Comparison of ENCODE assay signal across 7 mouse cellular contexts in the genomic region with DNA sequence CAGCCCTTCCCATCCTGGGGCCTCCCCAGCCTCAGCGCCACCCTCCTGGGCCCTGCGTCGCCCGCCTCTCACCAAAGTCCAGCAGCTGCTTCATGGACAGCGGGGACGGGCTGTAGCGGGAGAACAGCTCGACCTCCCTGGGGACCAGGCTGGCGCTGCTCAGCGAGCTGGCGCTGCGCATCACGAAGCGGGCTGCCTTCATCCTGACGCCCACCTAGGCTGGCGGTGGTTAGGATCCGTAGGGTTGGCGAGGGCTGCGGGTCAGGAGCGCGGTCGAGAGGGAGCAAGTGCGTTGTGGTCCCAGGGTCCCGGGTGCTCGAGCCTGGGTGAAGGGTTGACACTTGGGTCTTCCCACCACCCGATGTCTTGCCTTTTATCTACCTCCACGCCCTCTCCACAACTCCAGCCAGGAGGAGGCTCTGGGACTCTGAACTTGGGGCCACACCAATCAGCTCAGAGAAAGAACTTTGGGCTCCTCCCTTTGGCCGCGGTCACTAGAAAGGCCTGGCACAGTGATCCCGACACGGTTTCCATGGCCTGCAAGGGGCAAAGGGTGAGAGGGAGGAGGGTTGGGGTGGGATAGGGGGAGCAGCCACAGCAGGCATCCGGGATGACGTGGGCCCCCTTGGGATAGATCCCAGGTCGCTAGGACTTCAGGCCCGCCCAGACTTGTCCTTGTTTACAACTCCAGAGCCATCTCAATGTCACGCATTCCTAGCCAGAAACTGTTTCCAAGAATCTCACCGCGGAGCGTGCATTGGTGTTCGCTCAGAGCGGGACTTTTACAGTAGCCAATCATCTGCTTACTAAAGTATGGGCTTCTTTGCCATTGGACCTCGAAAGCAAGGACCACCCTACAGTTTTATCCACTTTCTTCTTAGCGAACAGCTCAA. TPM values are rescaled to one million over a fixed set of nuclear protein-coding genes. Genes with fewer than 3 reads are reported as not detected.
DNase-seq lines count a peak whose midpoint lies in the region; ATAC-seq and TF ChIP-seq lines count a peak whose summit lies in the region.

A gene (minus strand): TSS at position 349 of the 893 bp plus-strand sequence.

- 5% methylated on average over 43 of the region's 43 CpGs for WGBS in bone marrow, adult 2 months
- WGBS in embryonic facial prominence, embryonic 11.5 days: 1% methylated on average over 43 of the region's 43 CpGs
- WGBS in intestine, postnatal 0 days: 2% methylated on average over 43 of the region's 43 CpGs

- H3K9me3 ChIP-seq in embryonic facial prominence, embryonic 11.5 days (replicated peaks; ENCODE audit: control insufficient read depth, low read length): no peaks in the 10 kb centered on the region
- no peaks in the 10 kb centered on the region for H3K9me3 ChIP-seq in intestine, postnatal 0 days (ENCODE audit: control insufficient read depth)

- no peaks in the 10 kb centered on the region for H3K27me3 ChIP-seq in embryonic facial prominence, embryonic 11.5 days (ENCODE audit: control insufficient read depth, insufficient read depth, low read length)
- no peaks in the 10 kb centered on the region for H3K27me3 ChIP-seq in intestine, postnatal 0 days (replicated peaks; ENCODE audit: control insufficient read depth, insufficient read depth, low read length)

- H3K4me3 ChIP-seq in bone marrow, adult 2 months (replicated peaks; ENCODE audit: control insufficient read depth, low read depth, low read length): peak within 1 kb of the TSS; percentile 18
- H3K4me3 ChIP-seq in embryonic facial prominence, embryonic 11.5 days (ENCODE audit: low read depth, low read length): peak within 1 kb of the TSS; percentile 46
- peak within 1 kb of the TSS; percentile 62 for H3K4me3 ChIP-seq in intestine, postnatal 0 days (ENCODE audit: low read depth, low read length)

- no peak for TF ChIP-seq CTCF in bone marrow, adult 2 months (IDR thresholded peaks at IDR 0.05; ENCODE audit: control insufficient read depth, insufficient read depth, low read length)
- TF ChIP-seq CTCF in intestine, postnatal 0 days (IDR thresholded peaks at IDR 0.05; ENCODE audit: low read depth): no peak; the same call in 1 of the 2 replicates

- H3K4me2 ChIP-seq in embryonic facial prominence, embryonic 11.5 days (ENCODE audit: low read depth, low read length): peak within 1 kb of the TSS; percentile 95
- H3K4me2 ChIP-seq in intestine, postnatal 0 days (replicated peaks; ENCODE audit: low read depth): peak within 1 kb of the TSS; percentile 82

- peak; percentile 84 for ATAC-seq in embryonic facial prominence, embryonic 11.5 days (replicated peaks; ENCODE audit: insufficient number of reproducible peaks, low FRiP score, low TSS enrichment, low read depth)
- peak; percentile 14; the same call in 1 of the 2 replicates for ATAC-seq in granulocyte monocyte progenitor cell, adult 5-6 weeks (replicated peaks; ENCODE audit: poor library complexity, severe bottlenecking)
- peak; percentile 98 for ATAC-seq in intestine, postnatal 0 days

- peak; percentile 80 for DNase-seq in embryonic facial prominence, embryonic 11.5 days (ENCODE audit: low spot score)
- peak; percentile 72 to 87 for DNase-seq in left cerebral cortex, postnatal 14 days (ENCODE audit: low spot score in 2 of 2)
- DNase-seq in mesoderm, embryonic 11.5 days (ENCODE audit: low read depth, low spot score): peak; percentile 78
- DNase-seq in spleen, postnatal 36 days (ENCODE audit: low spot score in 2 of 2): peak; percentile 35 to 42

- intact Hi-C loops in left cerebral cortex, postnatal 14 days (cut with DNase I): loop anchor here (10.0 kb wide), 1 partner anchor 81 kb away; no protein-coding TSS in a partner anchor

- TF ChIP-seq POLR2A in bone marrow, adult 2 months (IDR thresholded peaks at IDR 0.05; ENCODE audit: borderline replicate concordance, control insufficient read depth, low read depth, low read length): no peak

- H3K4me1 ChIP-seq in bone marrow, adult 2 months (ENCODE audit: control insufficient read depth, insufficient read depth, low read length): no peaks in the 10 kb centered on the region
- no peaks in the 10 kb centered on the region for H3K4me1 ChIP-seq in embryonic facial prominence, embryonic 11.5 days (ENCODE audit: control insufficient read depth, insufficient read depth, low read length)
- H3K4me1 ChIP-seq in intestine, postnatal 0 days (replicated peaks; ENCODE audit: control insufficient read depth, insufficient read depth, low read length): no peaks in the 10 kb centered on the region

- H3K9ac ChIP-seq in embryonic facial prominence, embryonic 11.5 days (replicated peaks; ENCODE audit: low read length): peak within 1 kb of the TSS; percentile 46
- H3K9ac ChIP-seq in intestine, postnatal 0 days (ENCODE audit: low read depth, low read length): peak within 1 kb of the TSS; percentile 60

- H3K27ac ChIP-seq in bone marrow, adult 2 months (ENCODE audit: control insufficient read depth, insufficient read depth, low read depth, low read length, poor library complexity): no peak within 1 kb of the TSS
- H3K27ac ChIP-seq in embryonic facial prominence, embryonic 11.5 days (replicated peaks; ENCODE audit: low read depth, low read length): no peak within 1 kb of the TSS
- peak within 1 kb of the TSS; percentile 81 for H3K27ac ChIP-seq in intestine, postnatal 0 days (ENCODE audit: low read depth, low read length)

- no peaks in the 10 kb centered on the region for H3K36me3 ChIP-seq in embryonic facial prominence, embryonic 11.5 days (replicated peaks; ENCODE audit: control insufficient read depth, insufficient read depth, low read depth, low read length)
- H3K36me3 ChIP-seq in intestine, postnatal 0 days (ENCODE audit: control insufficient read depth, insufficient read depth): peaks cover 9% of the 10 kb centered on the region; the same call in 1 of the 2 replicates

RNA-seq across cellular contexts. Expression of the gene that starts here (rescaled TPM):
- polyA plus RNA-seq in bone marrow, adult 2 months (2011; ENCODE audit: insufficient read depth, insufficient read length, low replicate concordance, missing spikeins): 1.5 and 4.2 TPM in 2 replicates
- 1.00 and 1.1 TPM in 2 replicates for polyA plus RNA-seq in embryonic facial prominence, embryonic 11.5 days (2014; fragmentation: Nextera tagmentation; extraction: Ambion mirVana)
- not detected in 2 replicates for total RNA-seq in granulocyte monocyte progenitor cell, adult 5-6 weeks (2014; fragmentation: Nextera tagmentation)
- total RNA-seq in granulocyte monocyte progenitor cell, adult 5-6 weeks (2017): not detected in 2 replicates
- polyA plus RNA-seq in intestine, postnatal 0 days (2015; fragmentation: Nextera tagmentation; extraction: Ambion mirVana): 12.6 and 23.4 TPM in 2 replicates
- 10 to 100 TPM in 1 of 2 experiments, 1 to 10 TPM in 1; 9.4 to 10.6 TPM for total RNA-seq in left cerebral cortex, postnatal 14 days (2021)

Comparison
In these comparisons a context has a peak if more than half of its experiments do, and no peak if none do; other contexts are left out.
1. RNA of the gene that starts here (total RNA-seq): 9.4 to 10.6 TPM in left cerebral cortex, postnatal 14 days; not detected in granulocyte monocyte progenitor cell, adult 5-6 weeks; every median in the first group is over 10 times any median in the second.
2. Peak in ATAC-seq in granulocyte monocyte progenitor cell, adult 5-6 weeks; RNA of the gene not detected or under 1 TPM.
3. ATAC-seq: peak in every context shown above with its lines; median percentile 98 in intestine, postnatal 0 days; 84 in embryonic facial prominence, embryonic 11.5 days; 14 in granulocyte monocyte progenitor cell, adult 5-6 weeks.
4. Peak in every context shown above with its lines, with median percentiles within 50 percentile points of each other: H3K4me3 ChIP-seq and DNase-seq.